ENCODE assay signal across 7 mouse cellular contexts in genomic region chr19:46056947-46057607, GRCm38 (mm10). TPM values are rescaled to one million over a fixed set of nuclear protein-coding genes. Genes with fewer than 3 reads are reported as not detected.
DNase-seq lines count a peak whose midpoint lies in the region; ATAC-seq lines count a peak whose summit lies in the region.

No protein-coding gene starts in this region.

- peak overlapping the region; percentile 70 for H3K4me2 ChIP-seq in intestine, embryonic 16.5 days (ENCODE audit: low read depth, low read length)
- H3K4me2 ChIP-seq in limb, embryonic 12.5 days = peak overlapping the region; percentile 60
- H3K4me2 ChIP-seq in midbrain, embryonic 12.5 days (replicated peaks) = peak overlapping the region; percentile 94

- no peaks in the 10 kb centered on the region for H3K9me3 ChIP-seq in intestine, embryonic 16.5 days (ENCODE audit: control insufficient read depth, low read length)
- H3K9me3 ChIP-seq in limb, embryonic 12.5 days = no peaks in the 10 kb centered on the region
- H3K9me3 ChIP-seq in midbrain, embryonic 12.5 days = no peaks in the 10 kb centered on the region

- no peaks in the 10 kb centered on the region for H3K27me3 ChIP-seq in intestine, embryonic 16.5 days (replicated peaks; ENCODE audit: control insufficient read depth, insufficient read depth, low read length)
- no peaks in the 10 kb centered on the region for H3K27me3 ChIP-seq in limb, embryonic 12.5 days
- H3K27me3 ChIP-seq in midbrain, embryonic 12.5 days = no peaks in the 10 kb centered on the region

- ATAC-seq in intestine, embryonic 16.5 days = peak; percentile 79
- ATAC-seq in limb, embryonic 12.5 days (ENCODE audit: insufficient number of reproducible peaks, insufficient read depth, low FRiP score, low TSS enrichment, low read depth) = peak; percentile 50
- ATAC-seq in midbrain, embryonic 12.5 days (ENCODE audit: low FRiP score, low read depth) = peak; percentile 75

- H3K27ac ChIP-seq in intestine, embryonic 16.5 days (ENCODE audit: low read length) = peak overlapping the region; percentile 95
- peak overlapping the region; percentile 93 for H3K27ac ChIP-seq in limb, embryonic 12.5 days
- peak overlapping the region; percentile 90 for H3K27ac ChIP-seq in midbrain, embryonic 12.5 days (replicated peaks)

- H3K4me3 ChIP-seq in intestine, embryonic 16.5 days (ENCODE audit: low read length) = peak overlapping the region; percentile 91
- H3K4me3 ChIP-seq in limb, embryonic 12.5 days (replicated peaks) = peak overlapping the region; percentile 83
- peak overlapping the region; percentile 93 for H3K4me3 ChIP-seq in midbrain, embryonic 12.5 days

- peak overlapping the region; percentile 83 for H3K9ac ChIP-seq in intestine, embryonic 16.5 days (ENCODE audit: low read depth, low read length)
- peak overlapping the region; percentile 79 for H3K9ac ChIP-seq in limb, embryonic 12.5 days (replicated peaks)
- peak overlapping the region; percentile 66 for H3K9ac ChIP-seq in midbrain, embryonic 12.5 days (replicated peaks)

- WGBS in intestine, embryonic 16.5 days = under 1% methylated on average over 41 of the region's 42 CpGs
- under 1% methylated on average over 41 of the region's 42 CpGs for WGBS in limb, embryonic 12.5 days
- WGBS in midbrain, embryonic 12.5 days = under 1% methylated on average over 42 of the region's 42 CpGs

- peaks cover 18% of the 10 kb centered on the region for H3K4me1 ChIP-seq in intestine, embryonic 16.5 days (ENCODE audit: control insufficient read depth, insufficient read depth, low read length)
- H3K4me1 ChIP-seq in limb, embryonic 12.5 days (replicated peaks) = peaks cover 6% of the 10 kb centered on the region
- peaks cover 13% of the 10 kb centered on the region for H3K4me1 ChIP-seq in midbrain, embryonic 12.5 days

- H3K36me3 ChIP-seq in intestine, embryonic 16.5 days (ENCODE audit: control insufficient read depth, insufficient read depth, low read length) = peaks cover under 1% of the 10 kb centered on the region; the same call in 1 of the 2 replicates
- peaks cover 9% of the 10 kb centered on the region for H3K36me3 ChIP-seq in limb, embryonic 12.5 days
- H3K36me3 ChIP-seq in midbrain, embryonic 12.5 days = peaks cover 7% of the 10 kb centered on the region; the same call in 1 of the 2 replicates

- DNase-seq in adrenal gland, adult 8-10 months = peak; percentile 79
- peak; percentile 81 for DNase-seq in embryo, embryonic 10 days (ENCODE audit: low spot score)
- DNase-seq in gastrocnemius, postnatal 25 days = peak; percentile 87
- DNase-seq in spleen, adult 18-20 months = peak; percentile 67 to 73

RNA-seq across cellular contexts. Expression of gene Ldb1, which starts 12.1 kb away (rescaled TPM):
- total RNA-seq in adrenal gland, adult 8-10 months (2022) = 100 to 1,000 TPM in 2 of 4 experiments, 10 to 100 TPM in 2; 55.5 to 115 (median 89.6) TPM
- total RNA-seq in gastrocnemius, postnatal 25 days (2021) = 10 to 100 TPM; 15.5 to 16.5 TPM
- polyA plus RNA-seq in intestine, embryonic 16.5 days (2015; fragmentation: Nextera tagmentation; extraction: Ambion mirVana) = 23.3 and 26.3 TPM in 2 replicates
- polyA plus RNA-seq in limb, embryonic 12.5 days (2016; fragmentation: Nextera tagmentation; extraction: Ambion mirVana) = 135 and 145 TPM in 2 replicates
- polyA plus RNA-seq in midbrain, embryonic 12.5 days (2016; fragmentation: Nextera tagmentation; extraction: Ambion mirVana) = 126 and 134 TPM in 2 replicates

RNA-seq across cellular contexts. Expression of gene Pprc1, which starts 12.4 kb away (rescaled TPM):
- 10 to 100 TPM; 27.8 to 37.8 (median 34.3) TPM for total RNA-seq in adrenal gland, adult 8-10 months (2022)
- total RNA-seq in gastrocnemius, postnatal 25 days (2021) = 10 to 100 TPM; 12.5 to 13.7 TPM
- polyA plus RNA-seq in intestine, embryonic 16.5 days (2015; fragmentation: Nextera tagmentation; extraction: Ambion mirVana) = 23.4 and 27.5 TPM in 2 replicates
- polyA plus RNA-seq in limb, embryonic 12.5 days (2016; fragmentation: Nextera tagmentation; extraction: Ambion mirVana) = 32.7 and 39.1 TPM in 2 replicates
- 30.0 and 32.2 TPM in 2 replicates for polyA plus RNA-seq in midbrain, embryonic 12.5 days (2016; fragmentation: Nextera tagmentation; extraction: Ambion mirVana)

RNA-seq across cellular contexts. Expression of gene Nolc1, which starts 18.6 kb away (rescaled TPM):
- total RNA-seq in adrenal gland, adult 8-10 months (2022) = 10 to 100 TPM; 43.3 to 47.8 (median 45.5) TPM
- 10 to 100 TPM; 15.0 to 19.7 TPM for total RNA-seq in gastrocnemius, postnatal 25 days (2021)
- polyA plus RNA-seq in intestine, embryonic 16.5 days (2015; fragmentation: Nextera tagmentation; extraction: Ambion mirVana) = 77.2 and 88.8 TPM in 2 replicates
- 107 TPM in 2 replicates for polyA plus RNA-seq in limb, embryonic 12.5 days (2016; fragmentation: Nextera tagmentation; extraction: Ambion mirVana)
- 103 and 109 TPM in 2 replicates for polyA plus RNA-seq in midbrain, embryonic 12.5 days (2016; fragmentation: Nextera tagmentation; extraction: Ambion mirVana)

RNA-seq across cellular contexts. Expression of gene Hps6, which starts 53.8 kb away (rescaled TPM):
- 10 to 100 TPM; 13.0 to 25.3 (median 19.9) TPM for total RNA-seq in adrenal gland, adult 8-10 months (2022)
- 1 to 10 TPM; 2.7 to 3.9 TPM for total RNA-seq in gastrocnemius, postnatal 25 days (2021)
- 8.8 and 9.4 TPM in 2 replicates for polyA plus RNA-seq in intestine, embryonic 16.5 days (2015; fragmentation: Nextera tagmentation; extraction: Ambion mirVana)
- polyA plus RNA-seq in limb, embryonic 12.5 days (2016; fragmentation: Nextera tagmentation; extraction: Ambion mirVana) = 6.4 and 7.2 TPM in 2 replicates
- polyA plus RNA-seq in midbrain, embryonic 12.5 days (2016; fragmentation: Nextera tagmentation; extraction: Ambion mirVana) = 2.9 and 4.0 TPM in 2 replicates

RNA-seq across cellular contexts. Expression of gene Armh3, which starts 58.8 kb away (rescaled TPM):
- 10 to 100 TPM; 19.0 to 27.7 (median 20.8) TPM for total RNA-seq in adrenal gland, adult 8-10 months (2022)
- 10 to 100 TPM; 10.2 TPM for total RNA-seq in gastrocnemius, postnatal 25 days (2021)
- 17.2 and 17.3 TPM in 2 replicates for polyA plus RNA-seq in intestine, embryonic 16.5 days (2015; fragmentation: Nextera tagmentation; extraction: Ambion mirVana)
- polyA plus RNA-seq in limb, embryonic 12.5 days (2016; fragmentation: Nextera tagmentation; extraction: Ambion mirVana) = 19.8 and 19.9 TPM in 2 replicates
- polyA plus RNA-seq in midbrain, embryonic 12.5 days (2016; fragmentation: Nextera tagmentation; extraction: Ambion mirVana) = 20.9 and 22.6 TPM in 2 replicates

Comparison
In these comparisons a context has a peak if more than half of its experiments do, and no peak if none do; other contexts are left out.
1. Peak in every context shown above with its lines: DNase-seq, ATAC-seq, H3K4me3 ChIP-seq and H3K27ac ChIP-seq.